Mouse (Mus musculus): Measurements from ENCODE around the gene Psmd1. TPM values are rescaled to one million over a fixed set of nuclear protein-coding genes. Genes with fewer than 3 reads are reported as not detected.

The Psmd1 gene
- polyA plus RNA-seq, 1 experiment: 83.4 TPM

GRCm38 (mm10) chr1:86058856-86059769 is 5.1 kb upstream of the Psmd1 start:
- TF ChIP-seq POLR2A (IDR thresholded peaks at IDR 0.05; ENCODE audit: borderline replicate concordance, low read depth, low read length): no peak
- TF ChIP-seq CTCF (IDR thresholded peaks at IDR 0.05; ENCODE audit: low read depth, low read length): peak; percentile 85
- Histone ChIP-seq H3K27ac (ENCODE audit: insufficient read depth, low read depth, low read length) (no peak overlapping the region), H3K4me3 (ENCODE audit: insufficient read depth, low read length) (peak overlapping the region; percentile 22), H3K4me1 (ENCODE audit: control insufficient read depth, insufficient read depth, low read length) (0 out of 2 replicates have a peak, but pooled peaks cover 2% of the 10 kb centered on the region)

DNA sequence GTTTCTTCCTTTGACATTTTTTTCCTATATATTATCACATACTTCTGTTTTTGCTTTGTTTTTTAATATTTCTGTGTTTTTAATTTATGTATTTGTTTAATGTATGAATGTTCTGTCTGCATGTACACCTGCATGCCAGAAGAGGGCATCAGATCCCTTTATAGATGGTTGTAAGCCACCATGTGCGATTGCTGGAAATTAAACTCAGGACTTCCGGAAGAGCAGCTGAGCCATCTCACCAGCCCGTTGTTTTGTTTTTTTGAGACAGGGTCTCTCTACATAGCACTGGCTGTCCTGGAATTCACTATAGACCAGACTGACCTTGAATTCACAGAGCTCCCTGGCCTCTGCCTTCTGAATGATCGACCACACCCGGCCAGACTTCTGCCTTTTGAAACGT is 1.7 kb upstream of the Psmd1 start:
- H3K4me3 ChIP-seq (ENCODE audit: insufficient read depth, low read length): no peak overlapping the region
- no peak overlapping the region for H3K27ac ChIP-seq (ENCODE audit: insufficient read depth, low read depth, low read length)
- H3K4me1 ChIP-seq (ENCODE audit: control insufficient read depth, insufficient read depth, low read length): peaks cover 15% of the 10 kb centered on the region
- TF ChIP-seq POLR2A (IDR thresholded peaks at IDR 0.05; ENCODE audit: borderline replicate concordance, low read depth, low read length) (no peak), CTCF (IDR thresholded peaks at IDR 0.05; ENCODE audit: low read depth, low read length) (no peak)

DNA sequence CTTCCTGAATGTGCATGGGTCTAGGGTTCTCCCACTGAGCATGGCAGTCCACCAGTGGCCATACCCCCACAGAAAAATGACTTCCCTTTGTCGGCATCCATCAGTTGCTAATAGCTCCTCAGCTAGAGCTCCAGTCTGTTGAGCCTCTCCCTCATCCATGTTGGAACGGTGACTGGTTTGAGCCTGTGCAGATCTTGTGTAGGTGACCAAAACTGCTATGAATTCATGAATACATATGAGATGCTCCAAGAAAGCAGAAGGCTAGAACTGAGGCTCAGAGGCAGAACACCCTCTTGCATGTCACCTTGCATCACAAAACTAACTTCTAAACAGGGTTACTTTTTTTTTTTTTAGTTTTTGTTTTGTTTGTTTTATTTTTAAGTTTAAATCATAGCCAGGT is 12.4 kb downstream of the Psmd1 start:
- H3K27ac ChIP-seq (ENCODE audit: insufficient read depth, low read depth, low read length): no peak overlapping the region
- H3K4me3 ChIP-seq (ENCODE audit: insufficient read depth, low read length): no peak overlapping the region
- TF ChIP-seq POLR2A (IDR thresholded peaks at IDR 0.05; ENCODE audit: borderline replicate concordance, low read depth, low read length) (no peak), CTCF (IDR thresholded peaks at IDR 0.05; ENCODE audit: low read depth, low read length) (no peak)
- H3K4me1 ChIP-seq (ENCODE audit: control insufficient read depth, insufficient read depth, low read length): no peaks in the 10 kb centered on the region

GRCm38 (mm10) chr1:86094413-86094812 is 30.2 kb downstream of the Psmd1 start:
- Histone ChIP-seq H3K27ac (ENCODE audit: insufficient read depth, low read depth, low read length) (no peak overlapping the region), H3K4me1 (ENCODE audit: control insufficient read depth, insufficient read depth, low read length) (no peaks in the 10 kb centered on the region), H3K4me3 (ENCODE audit: insufficient read depth, low read length) (no peak overlapping the region)
- no peak for TF ChIP-seq CTCF (IDR thresholded peaks at IDR 0.05; ENCODE audit: low read depth, low read length)
- TF ChIP-seq POLR2A (IDR thresholded peaks at IDR 0.05; ENCODE audit: borderline replicate concordance, low read depth, low read length): no peak

DNA sequence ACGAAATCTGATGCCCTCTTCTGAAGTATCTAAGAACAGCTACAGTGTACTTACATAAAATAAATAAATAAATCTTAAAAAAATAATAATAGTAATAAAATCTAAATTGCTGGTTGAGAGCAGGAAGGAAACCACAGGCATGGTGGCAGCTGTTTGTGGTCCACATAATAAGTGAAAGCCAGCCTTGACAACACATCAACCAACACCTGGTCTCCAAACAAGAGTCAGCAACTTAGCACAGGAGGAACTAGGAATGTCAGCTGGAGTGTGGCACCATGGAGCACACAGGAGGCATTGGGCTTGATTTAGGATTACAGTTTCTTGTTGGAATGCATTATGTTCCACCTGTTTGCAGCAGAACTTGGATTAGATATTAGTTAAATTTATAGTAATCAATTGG is 40.9 kb downstream of the Psmd1 start:
- no peak for TF ChIP-seq CTCF (IDR thresholded peaks at IDR 0.05; ENCODE audit: low read depth, low read length)
- TF ChIP-seq POLR2A (IDR thresholded peaks at IDR 0.05; ENCODE audit: borderline replicate concordance, low read depth, low read length): no peak
- Histone ChIP-seq H3K4me3 (ENCODE audit: insufficient read depth, low read length) (no peak overlapping the region), H3K27ac (ENCODE audit: insufficient read depth, low read depth, low read length) (no peak overlapping the region), H3K4me1 (ENCODE audit: control insufficient read depth, insufficient read depth, low read length) (no peaks in the 10 kb centered on the region)

- H3K4me3 ChIP-seq (ENCODE audit: insufficient read depth, low read length): no peak within 1 kb of the TSS
- peaks cover 28% of the 10 kb centered on the region for H3K4me1 ChIP-seq (ENCODE audit: control insufficient read depth, insufficient read depth, low read length)
- peak within 1 kb of the TSS; percentile 12; the same call in 1 of the 2 replicates for H3K27ac ChIP-seq (ENCODE audit: insufficient read depth, low read depth, low read length)
- TF ChIP-seq POLR2A (IDR thresholded peaks at IDR 0.05; ENCODE audit: borderline replicate concordance, low read depth, low read length): no peak
- no peak for TF ChIP-seq CTCF (IDR thresholded peaks at IDR 0.05; ENCODE audit: low read depth, low read length)
Observed at GRCm38 (mm10) chr1:86111779-86112178, 47.6 kb downstream of the Psmd1 start, which contains the start of gene Htr2b. Htr2b (minus strand) TSS chr1:86111970.

DNA sequence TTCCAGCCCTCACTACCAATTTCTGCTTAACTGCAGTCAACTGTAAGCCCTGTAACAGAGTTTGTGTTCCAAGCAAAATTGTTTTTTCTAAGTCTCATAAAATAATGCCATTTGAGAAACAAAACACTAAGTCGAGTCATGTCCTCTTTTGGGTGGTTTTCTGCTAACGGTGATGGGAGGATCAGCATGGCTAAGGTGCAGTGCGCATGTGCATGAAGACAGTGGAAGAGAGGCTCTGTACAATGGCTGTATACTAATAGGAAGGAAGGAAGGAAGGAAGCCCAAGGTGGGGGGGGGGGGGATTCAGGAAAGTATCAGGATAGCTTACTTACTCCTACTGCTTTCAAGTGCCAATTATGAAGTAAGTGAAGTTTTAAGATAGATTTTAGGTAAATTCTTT is 50.0 kb downstream of the Psmd1 start:
- Histone ChIP-seq H3K27ac (ENCODE audit: insufficient read depth, low read depth, low read length) (no peak overlapping the region), H3K4me3 (ENCODE audit: insufficient read depth, low read length) (no peak overlapping the region), H3K4me1 (ENCODE audit: control insufficient read depth, insufficient read depth, low read length) (peaks cover 29% of the 10 kb centered on the region)
- no peak for TF ChIP-seq CTCF (IDR thresholded peaks at IDR 0.05; ENCODE audit: low read depth, low read length)

GRCm38 (mm10) chr1:86119549-86119948 is 55.4 kb downstream of the Psmd1 start:
- peak overlapping the region; percentile 98 for H3K27ac ChIP-seq (ENCODE audit: insufficient read depth, low read depth, low read length)
- no peak overlapping the region for H3K4me3 ChIP-seq (ENCODE audit: insufficient read depth, low read length)
- peaks cover 34% of the 10 kb centered on the region for H3K4me1 ChIP-seq (ENCODE audit: control insufficient read depth, insufficient read depth, low read length)
- TF ChIP-seq POLR2A (IDR thresholded peaks at IDR 0.05; ENCODE audit: borderline replicate concordance, low read depth, low read length): no peak
- no peak for TF ChIP-seq CTCF (IDR thresholded peaks at IDR 0.05; ENCODE audit: low read depth, low read length)

DNA sequence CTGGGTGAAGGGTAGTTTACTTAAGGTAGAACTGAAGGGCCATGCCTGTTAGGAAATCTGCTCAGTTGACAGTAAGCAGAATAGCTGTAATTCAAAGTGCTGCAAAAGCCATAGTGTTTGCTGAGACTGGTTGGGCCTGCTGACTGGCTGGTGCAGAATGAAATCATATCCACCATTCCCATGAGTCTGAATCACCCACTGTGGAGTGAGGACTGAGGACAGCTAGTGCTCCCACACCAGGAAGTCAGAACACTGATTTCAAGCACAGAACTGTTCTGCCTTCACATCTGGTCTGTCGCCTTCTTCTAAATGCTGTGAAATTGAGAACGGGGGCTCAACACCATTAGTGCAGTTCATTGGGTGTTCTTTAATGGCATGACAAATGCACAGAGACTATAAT is 61.8 kb downstream of the Psmd1 start:
- no peak overlapping the region for H3K4me3 ChIP-seq (ENCODE audit: insufficient read depth, low read length)
- peaks cover 22% of the 10 kb centered on the region for H3K4me1 ChIP-seq (ENCODE audit: control insufficient read depth, insufficient read depth, low read length)
- peak overlapping the region; percentile 92 for H3K27ac ChIP-seq (ENCODE audit: insufficient read depth, low read depth, low read length)
- TF ChIP-seq CTCF (IDR thresholded peaks at IDR 0.05; ENCODE audit: low read depth, low read length) (no peak), POLR2A (IDR thresholded peaks at IDR 0.05; ENCODE audit: borderline replicate concordance, low read depth, low read length) (no peak)

GRCm38 (mm10) chr1:86133337-86133736 is 69.2 kb downstream of the Psmd1 start, which contains the start of gene Gm21972:
Gm21972 (plus strand) TSS chr1:86133637.
- Histone ChIP-seq H3K4me3 (ENCODE audit: insufficient read depth, low read length) (no peak within 1 kb of the TSS), H3K27ac (ENCODE audit: insufficient read depth, low read depth, low read length) (no peak within 1 kb of the TSS), H3K4me1 (ENCODE audit: control insufficient read depth, insufficient read depth, low read length) (no peaks in the 10 kb centered on the region)
- TF ChIP-seq CTCF (IDR thresholded peaks at IDR 0.05; ENCODE audit: low read depth, low read length): no peak
- TF ChIP-seq POLR2A (IDR thresholded peaks at IDR 0.05; ENCODE audit: borderline replicate concordance, low read depth, low read length): no peak
